Mouse (Mus musculus) G1E (cell line): ENCODE data around the gene Tom1l2.

Experiments used
- CTCF ChIP-seq: IDR thresholded peaks from 2 replicates; pipeline ENCODE4 v1.5.1; 2012; ENCODE audit warnings: low read depth, low read length, inconsistent platforms, mixed read lengths
- GATA1 ChIP-seq: IDR thresholded peaks from 2 replicates; pipeline ENCODE4 v1.6.1; 2012; ENCODE audit warnings: borderline replicate concordance, low read length, inconsistent platforms, mixed read lengths
- GATA2 ChIP-seq: IDR thresholded peaks from 2 replicates; pipeline ENCODE4 v1.6.1; 2012; ENCODE audit warnings: low read depth, low read length, inconsistent platforms, borderline replicate concordance
- POLR2AphosphoS5 ChIP-seq: IDR thresholded peaks from 2 replicates; pipeline ENCODE4 v1.6.1; 2012; ENCODE audit warnings: low read depth, low read length, inconsistent platforms; ENCODE audit not compliant: insufficient replicate concordance

DNA sequence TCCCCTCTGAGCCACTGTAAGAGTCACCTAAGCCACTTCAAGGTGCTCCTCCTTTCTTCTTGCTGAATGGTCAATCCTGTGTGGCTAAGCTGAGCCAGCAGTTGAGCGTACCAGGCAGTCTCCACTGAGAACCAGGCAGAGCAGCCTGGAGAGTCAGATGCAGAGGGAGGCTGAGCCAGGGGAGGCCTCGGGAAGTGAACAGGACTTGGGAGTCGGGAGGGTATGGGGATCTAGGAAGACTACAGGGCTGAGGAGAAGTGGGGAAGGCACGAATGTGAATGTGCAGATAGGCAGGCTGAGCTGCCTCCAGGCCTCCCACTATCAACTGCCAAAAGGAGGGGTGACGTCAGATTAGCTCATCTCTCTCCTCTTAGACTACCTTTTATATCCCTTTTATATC lies 34.0 kb downstream of the Tom1l2 start:
- no peak for TF ChIP-seq CTCF
- no peak for TF ChIP-seq GATA2
- no peak for TF ChIP-seq GATA1
- TF ChIP-seq POLR2AphosphoS5 = no peak
